Mouse (Mus musculus): Measurements from ENCODE around the gene Gm21834.

Gm21834 gene

GRCm38 (mm10) chr17:57742119-57742518 is at the start of gene Gm21834:
TSS of gene Gm21834 (minus strand) at chr17:57742219.
- DNase-seq (ENCODE audit: low spot score), result no peak

GRCm38 (mm10) chr17:57788161-57788799 is 46.3 kb upstream of the Gm21834 start:
- DNase-seq (ENCODE audit: low spot score), result no peak

GRCm38 (mm10) chr17:57770904-57771303 is 28.9 kb upstream of the Gm21834 start:
- DNase-seq (ENCODE audit: low spot score), result no peak

- peak; percentile 77 for DNase-seq (ENCODE audit: low spot score)
Measured at GRCm38 (mm10) chr17:57768622-57769610, 26.9 kb upstream of the Gm21834 start, which contains the start of gene Cntnap5c. TSS of gene Cntnap5c (plus strand) at chr17:57769570.

- no peak for DNase-seq (ENCODE audit: low spot score)
Measured at GRCm38 (mm10) chr17:57767306-57767705, 25.3 kb upstream of the Gm21834 start.

- no peak for DNase-seq (ENCODE audit: low spot score)
Measured at GRCm38 (mm10) chr17:57758033-57758432, 16.0 kb upstream of the Gm21834 start.

GRCm38 (mm10) chr17:57694791-57695190 is 47.2 kb downstream of the Gm21834 start:
- DNase-seq (ENCODE audit: low spot score), result no peak
